Mouse (Mus musculus) lung, postnatal 0 days (tissue): ENCODE data around the gene Dnaaf1.

Experiments used
- CTCF ChIP-seq: IDR thresholded peaks from 2 replicates; pipeline ENCODE4 v1.5.1; 2016; ENCODE audit warnings: antibody characterized with exemption, mild to moderate bottlenecking
- EP300 ChIP-seq: IDR thresholded peaks from 2 replicates; pipeline ENCODE4 v1.6.1; 2016; ENCODE audit warnings: antibody characterized with exemption, mild to moderate bottlenecking, control low read depth

DNA sequence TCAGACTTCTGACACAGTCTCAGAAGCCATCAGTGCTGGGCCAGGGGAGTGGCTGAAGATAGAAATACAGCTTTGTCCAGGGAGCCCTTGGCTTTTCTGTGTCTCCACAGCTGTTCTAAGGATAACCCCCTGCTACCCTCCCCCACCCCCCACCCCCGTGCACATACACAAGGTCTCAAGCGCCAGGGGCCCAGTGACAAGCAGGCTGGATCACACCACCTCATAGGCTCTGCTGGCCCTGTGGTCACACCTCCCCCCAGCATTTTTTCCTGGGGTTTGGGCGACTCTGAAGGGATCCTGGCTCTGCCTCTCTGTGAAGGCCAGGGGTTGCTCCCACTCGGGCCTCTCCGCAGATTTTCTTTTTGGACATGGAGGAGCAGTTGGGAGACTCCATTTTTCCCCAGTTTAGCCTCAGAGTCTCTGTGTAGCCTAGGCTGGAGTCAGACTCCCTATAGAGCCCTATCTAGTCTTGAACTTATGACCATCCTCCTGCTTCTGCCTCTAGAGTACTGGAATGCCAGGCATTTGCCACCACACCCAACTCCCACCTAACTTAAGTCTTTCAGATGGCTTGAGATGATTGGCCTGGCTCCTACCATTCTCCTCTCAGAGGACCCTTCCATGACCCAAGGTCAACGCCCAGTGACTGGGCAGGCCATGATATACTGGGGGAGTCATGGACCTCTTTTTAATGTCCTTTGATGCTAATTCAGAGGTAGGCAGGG lies 45.2 kb downstream of the Dnaaf1 start:
- TF ChIP-seq CTCF (no peak), EP300 (no peak)
